Mouse (Mus musculus): Measurements from ENCODE around the gene Coro2a. TPM values are rescaled to one million over a fixed set of nuclear protein-coding genes. Genes with fewer than 3 reads are reported as not detected.
A peak's percentile ranks its signal among the peaks of the same experiment; 100 is the strongest.
"Not testable (repeated sequence)": the region's sequence is repeated elsewhere in the genome, so short reads cannot be mapped to it uniquely, and the experiment has no call there.

Coro2a gene
- polyA plus RNA-seq, 1 experiment from 2014 or later = 1.4 TPM

DNA sequence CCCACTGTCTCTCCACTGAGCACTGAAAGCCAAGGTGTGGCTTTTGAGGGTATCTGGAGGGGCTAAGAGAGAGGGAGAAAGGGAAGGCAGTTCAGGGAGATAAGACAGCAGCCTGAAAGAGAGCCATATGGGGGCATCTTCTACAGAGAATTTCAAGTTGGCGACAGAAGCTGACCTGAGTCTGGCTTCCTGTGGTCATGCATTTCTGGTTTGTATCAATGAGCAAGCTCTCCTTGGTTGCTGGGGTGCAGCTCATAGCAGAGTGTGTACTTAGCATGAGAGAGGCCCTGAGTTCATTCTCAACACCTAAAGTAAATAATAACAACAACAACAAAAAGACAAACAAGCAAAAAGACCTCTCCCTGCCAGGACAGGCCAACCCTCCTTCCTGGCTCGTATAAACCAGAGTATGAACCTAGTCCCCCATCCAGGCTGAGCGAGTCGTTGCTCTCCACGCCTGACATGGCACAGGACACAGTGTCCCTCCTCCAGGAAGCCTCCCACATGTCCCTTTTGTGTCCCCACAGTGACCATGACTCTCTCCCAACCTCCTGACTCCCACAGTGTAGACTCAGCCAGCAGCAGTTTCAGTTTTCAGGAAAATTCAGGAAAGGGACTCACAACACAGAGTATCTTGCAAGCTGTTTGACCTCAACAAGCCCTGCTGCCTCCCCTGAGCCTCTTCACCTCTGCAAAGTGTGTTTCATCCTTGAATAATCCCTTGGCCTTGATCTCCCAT lies 11.9 kb downstream of the Coro2a start:
- Histone ChIP-seq H3K36me3 (no peaks in the 10 kb centered on the region), H3K27me3 (ENCODE audit: insufficient read depth, poor library complexity, severe bottlenecking) (peaks cover 20% of the 10 kb centered on the region; the same call in 1 of the 2 replicates), H3K4me1 (peaks cover 47% of the 10 kb centered on the region), H3K4me3 (no peak overlapping the region), H3K27ac (no peak overlapping the region), H3K9me3 (no peaks in the 10 kb centered on the region)
- WGBS = 65% methylated on average over 5 of the region's 5 CpGs
- DNase-seq (ENCODE audit: low spot score) = no peak

DNA sequence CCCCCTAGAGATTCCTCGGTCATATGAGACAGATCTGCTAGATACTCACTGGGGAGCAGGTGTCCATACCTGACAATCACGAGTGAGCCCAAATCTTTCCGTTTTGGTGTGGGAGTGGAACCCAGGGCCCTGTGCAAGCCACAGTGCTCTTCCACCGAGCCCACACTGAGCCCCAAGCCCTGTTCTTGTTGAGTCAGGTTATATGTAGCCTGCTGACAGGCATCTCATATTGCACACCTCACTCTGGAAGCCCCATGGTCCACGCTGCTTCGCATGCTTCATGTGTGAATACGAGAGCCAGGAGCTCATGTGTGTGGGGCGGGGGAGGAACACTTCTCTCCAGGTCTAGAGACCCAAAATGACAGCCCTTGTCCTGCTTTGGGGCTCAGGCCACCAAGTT lies 12.9 kb downstream of the Coro2a start:
- Histone ChIP-seq H3K4me3 (no peak overlapping the region), H3K27me3 (ENCODE audit: insufficient read depth, poor library complexity, severe bottlenecking) (peaks cover 18% of the 10 kb centered on the region; the same call in 1 of the 2 replicates), H3K9me3 (no peaks in the 10 kb centered on the region), H3K36me3 (no peaks in the 10 kb centered on the region), H3K4me1 (peaks cover 50% of the 10 kb centered on the region), H3K27ac (no peak overlapping the region)
- no peak for DNase-seq (ENCODE audit: low spot score)
- WGBS = 82% methylated on average over 8 of the region's 8 CpGs

DNA sequence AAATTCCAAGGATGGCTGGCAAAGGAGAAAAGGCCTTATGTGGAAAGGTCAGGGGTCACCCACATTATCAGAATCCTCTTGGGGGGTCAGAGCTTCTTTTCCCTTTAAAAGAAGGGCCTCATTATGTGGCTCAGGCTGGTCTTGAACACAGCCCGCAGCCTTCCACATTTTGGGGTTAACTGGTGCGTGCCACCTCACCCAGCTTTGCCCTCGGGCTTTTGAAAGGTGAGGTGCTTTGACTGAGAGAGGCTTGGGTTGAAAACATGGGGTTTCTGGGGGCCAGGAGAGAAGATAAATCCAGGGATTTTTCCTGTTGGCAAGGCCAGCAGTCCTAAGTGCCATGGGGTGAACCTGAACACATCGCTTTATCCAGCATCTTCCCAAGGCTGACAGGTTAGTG lies 15.5 kb downstream of the Coro2a start:
- Histone ChIP-seq H3K4me1 (peaks cover 45% of the 10 kb centered on the region), H3K27me3 (ENCODE audit: insufficient read depth, poor library complexity, severe bottlenecking) (no peaks in the 10 kb centered on the region), H3K36me3 (no peaks in the 10 kb centered on the region), H3K4me3 (no peak overlapping the region), H3K9me3 (no peaks in the 10 kb centered on the region), H3K27ac (0 out of 2 replicates have a peak overlapping the region, but pooled peaks have one; percentile 32)
- DNase-seq (ENCODE audit: low spot score) = no peak
- WGBS = 65% methylated on average over 4 of the region's 4 CpGs

DNA sequence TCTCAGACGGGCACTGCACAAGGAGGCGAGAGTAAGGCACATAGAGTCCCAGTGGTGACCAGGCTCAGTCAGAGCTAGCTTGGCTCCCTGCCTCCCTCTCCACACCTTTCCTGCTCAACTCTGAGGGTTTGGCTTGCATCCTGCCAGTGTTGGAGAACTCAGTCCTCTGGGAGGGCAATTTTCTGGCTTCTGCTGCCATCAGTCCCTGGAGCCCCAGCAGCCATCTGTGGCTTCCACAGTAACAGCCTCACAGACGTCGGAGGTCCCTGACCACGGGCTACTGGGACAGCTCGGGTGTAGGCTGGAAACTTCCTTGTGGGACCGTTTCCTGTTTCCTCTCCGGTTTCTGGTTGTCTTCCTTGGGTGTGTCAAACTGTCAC lies 16.2 kb downstream of the Coro2a start:
- peaks cover 40% of the 10 kb centered on the region for H3K4me1 ChIP-seq
- H3K27ac ChIP-seq = peak overlapping the region; percentile 19; the same call in 1 of the 2 replicates
- H3K9me3 ChIP-seq = no peaks in the 10 kb centered on the region
- DNase-seq (ENCODE audit: low spot score) = no peak
- 56% methylated on average over 8 of the region's 8 CpGs for WGBS
- H3K36me3 ChIP-seq = no peaks in the 10 kb centered on the region
- no peaks in the 10 kb centered on the region for H3K27me3 ChIP-seq (ENCODE audit: insufficient read depth, poor library complexity, severe bottlenecking)
- H3K4me3 ChIP-seq = no peak overlapping the region

DNA sequence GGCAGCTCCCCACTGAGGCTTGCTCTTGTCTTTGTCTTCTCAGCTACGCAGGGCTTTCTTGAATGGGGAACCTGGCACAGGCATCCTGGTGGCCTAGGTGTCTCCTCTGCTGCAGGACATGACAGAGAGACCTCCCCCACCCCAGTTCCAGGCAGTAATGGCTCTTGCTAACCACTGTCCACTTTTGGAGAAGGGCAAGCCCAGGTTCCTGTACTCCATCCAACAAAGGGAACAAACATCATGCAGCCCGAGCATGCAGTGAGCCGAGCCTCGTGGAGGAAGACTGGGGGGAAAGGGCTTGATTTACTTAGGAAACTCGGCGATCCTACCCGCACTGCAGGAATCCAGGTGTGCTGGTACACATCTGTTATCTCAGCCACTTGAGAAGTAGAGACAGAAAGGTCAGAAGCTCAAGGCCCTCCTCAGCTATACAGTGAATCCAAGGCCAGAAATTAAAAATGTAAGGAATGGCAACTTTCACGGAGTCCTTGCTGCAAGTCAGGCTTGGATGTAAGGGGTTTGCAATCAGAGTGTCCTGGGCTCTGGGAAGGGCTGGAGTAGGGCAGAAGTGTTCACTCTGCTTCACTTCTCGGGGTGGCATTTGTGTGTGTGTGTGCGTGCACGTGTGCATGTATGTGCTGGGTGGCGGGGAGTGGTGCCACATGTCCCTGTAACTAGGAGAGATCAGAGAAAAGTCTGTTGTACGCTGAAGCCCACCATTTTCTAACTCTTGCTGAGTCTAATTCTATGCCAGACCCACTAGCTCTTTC lies 16.8 kb downstream of the Coro2a start:
- Histone ChIP-seq H3K4me3 (no peak overlapping the region), H3K27ac (0 out of 2 replicates have a peak overlapping the region, but pooled peaks have one; percentile 53), H3K4me1 (peaks cover 40% of the 10 kb centered on the region), H3K9me3 (no peaks in the 10 kb centered on the region), H3K36me3 (no peaks in the 10 kb centered on the region), H3K27me3 (ENCODE audit: insufficient read depth, poor library complexity, severe bottlenecking) (no peaks in the 10 kb centered on the region)
- DNase-seq (ENCODE audit: low spot score) = no peak
- 73% methylated on average over 13 of the region's 13 CpGs for WGBS

DNA sequence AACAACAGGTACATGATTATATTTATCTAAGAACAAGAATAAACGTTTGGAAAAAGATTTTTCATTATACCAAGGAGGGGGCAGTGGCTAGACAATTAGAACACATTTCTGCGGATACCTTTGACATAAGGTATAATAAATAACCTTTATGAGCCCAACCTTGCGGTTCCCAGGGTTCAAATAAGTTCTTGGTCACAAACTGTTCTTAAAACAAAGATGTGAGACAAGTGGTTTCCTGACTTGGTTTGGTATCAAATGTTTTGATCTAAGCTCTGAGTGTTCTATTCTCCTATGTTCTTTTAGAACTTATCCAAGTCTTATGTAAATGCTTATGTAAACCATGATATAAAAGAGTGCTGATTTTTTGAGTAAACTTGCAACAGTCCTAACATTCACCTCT lies 17.5 kb downstream of the Coro2a start:
- not testable (repeated sequence) for H3K36me3 ChIP-seq; DNase-seq (ENCODE audit: low spot score); H3K4me3 ChIP-seq; H3K27me3 ChIP-seq (ENCODE audit: insufficient read depth, poor library complexity, severe bottlenecking); H3K27ac ChIP-seq; H3K9me3 ChIP-seq
- H3K4me1 ChIP-seq = peaks cover 34% of the 10 kb centered on the region
- WGBS = 77% methylated on average over 3 of the region's 3 CpGs

DNA sequence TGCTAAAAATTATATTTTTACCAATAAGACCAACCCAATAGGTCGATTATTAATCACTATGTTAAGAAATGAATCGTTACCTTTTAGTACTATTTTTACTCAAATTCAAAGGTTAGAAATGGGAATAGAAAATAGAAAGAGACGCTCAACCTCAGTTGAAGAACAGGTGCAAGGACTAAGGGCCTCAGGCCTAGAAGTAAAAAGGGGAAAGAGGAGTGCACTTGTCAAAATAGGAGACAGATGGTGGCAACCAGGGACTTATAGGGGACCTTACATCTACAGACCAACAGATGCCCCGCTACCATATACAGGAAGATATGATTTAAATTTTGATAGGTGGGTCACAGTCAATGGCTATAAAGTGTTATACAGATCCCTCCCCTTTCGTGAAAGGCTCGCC lies 17.9 kb downstream of the Coro2a start:
- DNase-seq (ENCODE audit: low spot score); H3K4me3 ChIP-seq; H3K9me3 ChIP-seq; H3K27me3 ChIP-seq (ENCODE audit: insufficient read depth, poor library complexity, severe bottlenecking); H3K36me3 ChIP-seq; H3K27ac ChIP-seq: not testable (repeated sequence)
- 69% methylated on average over 2 of the region's 6 CpGs for WGBS
- peaks cover 29% of the 10 kb centered on the region for H3K4me1 ChIP-seq

DNA sequence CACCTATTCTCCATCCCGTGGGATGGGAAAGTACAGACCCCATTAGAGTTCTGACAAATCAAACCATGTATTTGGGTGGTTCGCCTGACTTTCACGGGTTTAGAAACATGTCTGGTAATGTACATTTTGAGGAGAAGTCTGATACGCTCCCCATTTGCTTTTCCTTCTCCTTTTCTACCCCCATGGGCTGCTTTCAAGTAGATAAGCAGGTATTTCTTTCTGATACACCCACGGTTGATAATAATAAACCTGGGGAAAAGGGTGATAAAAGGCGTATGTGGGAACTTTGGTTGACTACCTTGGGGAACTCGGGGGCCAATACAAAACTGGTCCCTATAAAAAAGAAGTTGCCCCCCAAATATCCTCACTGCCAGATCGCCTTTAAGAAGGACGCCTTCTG lies 20.0 kb downstream of the Coro2a start:
- WGBS = 76% methylated on average over 9 of the region's 9 CpGs
- H3K27ac ChIP-seq, H3K9me3 ChIP-seq: not testable (repeated sequence)

DNA sequence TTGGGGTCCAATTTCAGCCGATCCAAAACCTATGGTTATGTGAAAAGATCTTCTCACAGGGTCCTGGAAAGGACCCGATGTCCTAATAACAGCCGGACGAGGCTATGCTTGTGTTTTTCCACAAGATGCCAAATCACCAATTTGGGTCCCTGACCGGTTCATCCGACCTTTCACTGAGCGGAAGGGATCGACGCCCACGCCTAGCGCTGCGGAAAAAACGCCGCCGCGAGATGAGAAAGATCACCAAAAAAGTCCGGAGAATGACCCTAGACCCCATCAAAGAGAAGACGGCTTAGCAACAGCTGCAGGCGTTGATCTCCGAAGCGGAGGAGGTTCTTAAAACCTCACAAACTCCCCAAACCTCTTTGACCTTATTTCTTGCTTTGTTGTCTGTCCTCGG lies 20.4 kb downstream of the Coro2a start:
- not testable (repeated sequence) for H3K36me3 ChIP-seq

More for the DNA sequence above, 20.0 kb downstream of the Coro2a start:
- DNase-seq (ENCODE audit: low spot score); H3K27me3 ChIP-seq (ENCODE audit: insufficient read depth, poor library complexity, severe bottlenecking); H3K4me3 ChIP-seq; H3K36me3 ChIP-seq: not testable (repeated sequence)
- H3K4me1 ChIP-seq = peaks cover 18% of the 10 kb centered on the region

DNA sequence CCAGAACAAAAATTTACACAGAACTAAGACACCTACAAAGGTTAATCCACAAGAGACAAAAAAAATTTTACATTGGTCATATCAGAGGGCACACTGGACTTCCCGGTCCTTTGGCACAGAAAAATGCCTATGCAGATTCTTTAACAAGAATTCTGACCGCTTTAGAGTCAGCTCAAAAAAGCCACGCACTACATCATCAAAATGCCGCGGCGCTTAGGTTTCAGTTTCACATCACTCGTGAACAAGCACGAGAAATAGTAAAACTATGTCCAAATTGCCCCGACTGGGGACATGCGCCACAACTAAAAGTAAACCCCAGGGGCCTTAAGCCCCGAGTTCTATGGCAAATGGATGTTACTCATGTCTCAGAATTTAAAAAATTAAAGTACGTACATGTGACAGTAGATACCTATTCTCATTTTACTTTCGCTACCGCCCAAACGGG lies 21.2 kb downstream of the Coro2a start:
- H3K27ac ChIP-seq; H3K4me3 ChIP-seq; H3K27me3 ChIP-seq (ENCODE audit: insufficient read depth, poor library complexity, severe bottlenecking); H3K4me1 ChIP-seq; DNase-seq (ENCODE audit: low spot score); H3K36me3 ChIP-seq; H3K9me3 ChIP-seq: not testable (repeated sequence)
- 85% methylated on average over 15 of the region's 15 CpGs for WGBS

More for the DNA sequence above, 20.4 kb downstream of the Coro2a start:
- H3K27me3 ChIP-seq (ENCODE audit: insufficient read depth, poor library complexity, severe bottlenecking); H3K27ac ChIP-seq; H3K4me3 ChIP-seq; DNase-seq (ENCODE audit: low spot score); H3K9me3 ChIP-seq: not testable (repeated sequence)
- WGBS = 92% methylated on average over 22 of the region's 22 CpGs
- peaks cover 16% of the 10 kb centered on the region for H3K4me1 ChIP-seq

DNA sequence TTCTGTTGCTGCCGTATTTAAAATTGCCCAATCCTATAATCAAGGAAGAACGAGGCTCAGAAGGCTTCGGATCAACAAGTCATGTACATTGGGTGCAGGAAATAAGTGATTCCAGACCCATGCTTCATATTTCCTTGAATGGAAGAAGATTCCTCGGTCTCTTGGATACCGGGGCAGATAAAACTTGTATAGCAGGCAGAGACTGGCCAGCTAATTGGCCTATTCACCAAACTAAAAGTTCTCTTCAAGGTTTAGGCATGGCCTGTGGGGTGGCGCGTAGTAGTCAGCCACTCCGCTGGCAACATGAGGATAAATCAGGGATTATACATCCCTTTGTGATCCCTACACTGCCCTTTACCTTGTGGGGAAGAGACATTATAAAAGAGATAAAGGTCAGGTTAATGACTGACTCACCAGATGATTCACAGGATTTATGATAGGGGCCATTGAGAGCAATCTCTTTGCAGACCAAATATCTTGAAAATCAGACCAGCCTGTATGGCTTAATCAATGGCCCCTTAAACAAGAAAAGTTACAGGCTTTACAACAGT lies 23.1 kb downstream of the Coro2a start:
- not testable (repeated sequence) for H3K27me3 ChIP-seq (ENCODE audit: insufficient read depth, poor library complexity, severe bottlenecking); H3K4me1 ChIP-seq; H3K27ac ChIP-seq; H3K9me3 ChIP-seq; H3K4me3 ChIP-seq; DNase-seq (ENCODE audit: low spot score); H3K36me3 ChIP-seq
- WGBS = 92% methylated on average over 8 of the region's 8 CpGs

DNA sequence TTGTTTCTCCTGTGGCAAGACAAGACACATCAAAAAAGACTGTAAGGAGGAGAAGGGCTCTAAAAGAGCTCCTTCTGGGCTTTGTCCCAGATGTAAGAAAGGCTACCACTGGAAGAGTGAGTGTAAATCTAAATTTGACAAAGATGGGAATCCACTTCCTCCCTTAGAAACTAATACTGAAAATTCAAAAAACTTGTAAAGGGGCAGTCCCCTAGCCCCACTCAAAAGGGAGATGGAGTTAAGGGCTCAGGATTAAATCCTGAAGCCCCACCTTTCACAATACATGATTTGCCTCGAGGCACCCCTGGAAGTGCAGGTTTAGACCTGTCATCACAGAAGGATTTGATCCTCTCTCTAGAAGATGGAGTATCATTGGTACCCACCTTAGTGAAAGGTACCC lies 23.8 kb downstream of the Coro2a start:
- H3K27ac ChIP-seq = no peak overlapping the region
- no peaks in the 10 kb centered on the region for H3K27me3 ChIP-seq (ENCODE audit: insufficient read depth, poor library complexity, severe bottlenecking)
- H3K36me3 ChIP-seq = no peaks in the 10 kb centered on the region
- no peak for DNase-seq (ENCODE audit: low spot score)
- 69% methylated on average over 1 of the region's 1 CpGs for WGBS
- peaks cover 12% of the 10 kb centered on the region for H3K4me1 ChIP-seq
- H3K4me3 ChIP-seq = no peak overlapping the region
- no peaks in the 10 kb centered on the region for H3K9me3 ChIP-seq

All from heart, embryonic 10.5 days (tissue).